Mouse (Mus musculus) spleen, adult 2 months (tissue): Measurements from ENCODE around the gene Nceh1.

Experiments used
- CTCF ChIP-seq: fragments of 200-500 bp; IDR thresholded peaks from 2 replicates; pipeline ENCODE4 v1.5.1; 2011; ENCODE audit warnings: mild to moderate bottlenecking, inconsistent platforms; ENCODE audit not compliant: insufficient read depth, insufficient read length, insufficient replicate concordance; ENCODE audit errors: extremely low read depth
- POLR2A ChIP-seq: fragments of 200-500 bp; IDR thresholded peaks from 2 replicates; pipeline ENCODE4 v1.6.1; 2011; ENCODE audit warnings: low read depth, low read length, inconsistent platforms

DNA sequence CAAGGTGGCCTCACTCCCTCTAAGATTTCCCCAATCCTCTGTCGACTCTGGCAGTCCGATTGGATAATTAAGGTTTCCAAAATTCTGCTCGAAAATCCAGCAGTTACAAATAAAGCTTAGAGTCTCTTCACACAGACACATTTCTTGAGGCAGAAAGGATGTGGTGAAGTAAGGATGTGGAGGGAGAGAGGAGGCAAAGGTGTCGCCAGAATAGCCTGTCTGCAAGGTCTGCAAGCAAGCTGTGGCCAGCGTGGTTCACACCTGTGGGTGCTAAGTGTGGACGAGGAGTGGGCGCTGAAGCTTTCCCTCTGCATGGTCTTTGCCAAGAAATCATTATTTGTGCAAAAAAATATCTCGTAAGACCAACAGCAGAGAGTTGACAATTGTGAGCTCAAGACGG is 139.8 kb downstream of the Nceh1 start:
- no peak for TF ChIP-seq POLR2A
- TF ChIP-seq CTCF = no peak
